ENCODE assay signal across 8 mouse cellular contexts in genomic region chr15:84629680-84630079, GRCm38 (mm10). TPM values are rescaled to one million over a fixed set of nuclear protein-coding genes. Genes with fewer than 3 reads are reported as not detected.
A peak's percentile ranks its signal among the peaks of the same experiment; 100 is the strongest.
DNase-seq lines count a peak whose midpoint lies in the region; ATAC-seq and TF ChIP-seq lines count a peak whose summit lies in the region.

No protein-coding gene starts in this region.

- ATAC-seq in heart, postnatal 0 days (ENCODE audit: insufficient read depth, low read depth): no peak
- peak; percentile 71 for ATAC-seq in forebrain, embryonic 16.5 days
- ATAC-seq in erythroid progenitor cell, adult 5-6 weeks (replicated peaks; ENCODE audit: low FRiP score, poor library complexity, severe bottlenecking): no peak

- H3K27ac ChIP-seq in heart, postnatal 0 days (ENCODE audit: low read depth): no peak overlapping the region
- H3K27ac ChIP-seq in forebrain, embryonic 16.5 days (ENCODE audit: low read length): no peak overlapping the region
- no peak overlapping the region for H3K27ac ChIP-seq in liver, adult 2 months (replicated peaks; ENCODE audit: insufficient read depth, low read depth, low read length)

- WGBS in heart, postnatal 0 days: 22% methylated on average over 3 of the region's 3 CpGs
- WGBS in forebrain, embryonic 16.5 days: 20% methylated on average over 3 of the region's 3 CpGs
- WGBS in liver, adult 2 months: 34% methylated on average over 3 of the region's 3 CpGs

- H3K36me3 ChIP-seq in heart, postnatal 0 days (replicated peaks; ENCODE audit: control insufficient read depth, insufficient read depth, low read length): no peaks in the 10 kb centered on the region
- no peaks in the 10 kb centered on the region for H3K36me3 ChIP-seq in forebrain, embryonic 16.5 days (ENCODE audit: control insufficient read depth, insufficient read depth)
- H3K36me3 ChIP-seq in liver, adult 2 months (ENCODE audit: control insufficient read depth, insufficient read depth, low read length): no peaks in the 10 kb centered on the region

- H3K27me3 ChIP-seq in heart, postnatal 0 days (ENCODE audit: control insufficient read depth, insufficient read depth, low read length): peaks cover 7% of the 10 kb centered on the region
- no peaks in the 10 kb centered on the region for H3K27me3 ChIP-seq in forebrain, embryonic 16.5 days (replicated peaks; ENCODE audit: control insufficient read depth, insufficient read depth, low read length)
- no peaks in the 10 kb centered on the region for H3K27me3 ChIP-seq in liver, adult 2 months (ENCODE audit: control insufficient read depth, insufficient read depth, low read length)

- no peaks in the 10 kb centered on the region for H3K79me2 ChIP-seq in liver, adult 2 months (ENCODE audit: control insufficient read depth, insufficient read depth, low read length)

- H3K9me3 ChIP-seq in heart, postnatal 0 days (replicated peaks; ENCODE audit: control insufficient read depth, low read length): no peaks in the 10 kb centered on the region
- no peaks in the 10 kb centered on the region for H3K9me3 ChIP-seq in forebrain, embryonic 16.5 days (ENCODE audit: control insufficient read depth, low read length)

- peak; percentile 71 for TF ChIP-seq CTCF in heart, postnatal 0 days (IDR thresholded peaks at IDR 0.05; ENCODE audit: low read depth)
- peak; percentile 57 for TF ChIP-seq CTCF in liver, adult 2 months (IDR thresholded peaks at IDR 0.05; ENCODE audit: low read depth, low read length)

- TF ChIP-seq POLR2A in liver, adult 2 months (IDR thresholded peaks at IDR 0.05; ENCODE audit: extremely low read depth, insufficient read depth, low read length): no peak

- no peak overlapping the region for H3K4me2 ChIP-seq in heart, postnatal 0 days (ENCODE audit: low read depth, low read length)
- no peak overlapping the region for H3K4me2 ChIP-seq in forebrain, embryonic 16.5 days (ENCODE audit: low read length)

- no peak overlapping the region for H3K4me3 ChIP-seq in heart, postnatal 0 days (ENCODE audit: low read depth, low read length)
- H3K4me3 ChIP-seq in forebrain, embryonic 16.5 days (replicated peaks; ENCODE audit: low read length): no peak overlapping the region
- no peak overlapping the region for H3K4me3 ChIP-seq in liver, adult 2 months (ENCODE audit: insufficient read depth, low read depth, low read length)

- no peak for TF ChIP-seq EP300 in heart, postnatal 0 days (IDR thresholded peaks at IDR 0.05; ENCODE audit: low read depth)

- DNase-seq in heart, postnatal 0 days (ENCODE audit: low spot score): no peak
- no peak for DNase-seq in heart, adult 18-20 months
- peak; percentile 52 for DNase-seq in 416B (ENCODE audit: low read depth)
- peak; percentile 81 for DNase-seq in ZHBTc4 (ENCODE audit: low read depth, low spot score)
- DNase-seq in liver, adult 2 months (ENCODE audit: extremely low read depth, low read depth, low spot score): no peak
- peak; percentile 84 for DNase-seq in retina, postnatal 1 day

- H3K9ac ChIP-seq in heart, postnatal 0 days (replicated peaks; ENCODE audit: low read depth, low read length): no peak overlapping the region
- no peak overlapping the region for H3K9ac ChIP-seq in forebrain, embryonic 16.5 days (replicated peaks; ENCODE audit: low read depth, low read length)
- no peak overlapping the region for H3K9ac ChIP-seq in liver, adult 2 months (ENCODE audit: low read depth, low read length)

- H3K4me1 ChIP-seq in heart, postnatal 0 days (ENCODE audit: control insufficient read depth, insufficient read depth): peaks cover 7% of the 10 kb centered on the region
- H3K4me1 ChIP-seq in forebrain, embryonic 16.5 days (replicated peaks; ENCODE audit: control insufficient read depth, insufficient read depth, low read length): peaks cover 18% of the 10 kb centered on the region
- H3K4me1 ChIP-seq in liver, adult 2 months (ENCODE audit: control insufficient read depth, insufficient read depth, low read length): peaks cover 2% of the 10 kb centered on the region; the same call in 1 of the 2 replicates

RNA-seq across cellular contexts. Expression of gene Prr5, which starts 39.7 kb away (rescaled TPM):
- 7.3 and 14.8 TPM in 2 replicates for total RNA-seq in heart, postnatal 0 days (2014; rRNA removed; ENCODE audit: low replicate concordance)
- 5.6 and 6.5 TPM in 2 replicates for polyA plus RNA-seq in heart, postnatal 0 days (2015; fragmentation: Nextera tagmentation; extraction: Ambion mirVana)
- 1 to 10 TPM; 4.3 to 6.2 TPM for total RNA-seq in heart, adult 18-20 months (2021)
- polyA plus RNA-seq in forebrain, embryonic 16.5 days (2015; fragmentation: Nextera tagmentation; extraction: Ambion mirVana): 11.1 and 16.4 TPM in 2 replicates
- 2.2 and 2.6 TPM in 2 replicates for total RNA-seq in liver, adult 2 months (2014; rRNA removed)
- polyA plus RNA-seq in liver, adult 2 months (2012; rRNA removed): 9.4 and 10.6 TPM in 2 replicates
- total RNA-seq in erythroid progenitor cell, adult 5-6 weeks (2015; ENCODE audit: low replicate concordance): 5.4 TPM in 1 of 2 replicates, not detected in the other
- 0.39 TPM in 1 of 2 replicates, not detected in the other for total RNA-seq in erythroid progenitor cell, adult 5-6 weeks (2017; ENCODE audit: low replicate concordance)

Comparison
In these comparisons a context has a peak if more than half of its experiments do, and no peak if none do; other contexts are left out.
1. DNase-seq: peak in 416B (single experiment), ZHBTc4 (single experiment) and retina, postnatal 1 day (single experiment); none in heart, postnatal 0 days (single experiment), heart, adult 18-20 months (0 of 2) and liver, adult 2 months (single experiment).